Mouse (Mus musculus) spleen, adult 18-20 months (tissue): Measurements from ENCODE around the gene Net1.
A peak's percentile ranks its signal among the peaks of the same experiment; 100 is the strongest.
"Not testable (repeated sequence)": the region's sequence is repeated elsewhere in the genome, so short reads cannot be mapped to it uniquely, and the experiment has no call there.

Source experiments
- DNase-seq, 2 experiments: peaks; one replicate each; pipeline ENCODE4 v3.0.0; 2022; ENCODE audit warnings: mixed read lengths in 2 of 2

Net1 gene

DNA sequence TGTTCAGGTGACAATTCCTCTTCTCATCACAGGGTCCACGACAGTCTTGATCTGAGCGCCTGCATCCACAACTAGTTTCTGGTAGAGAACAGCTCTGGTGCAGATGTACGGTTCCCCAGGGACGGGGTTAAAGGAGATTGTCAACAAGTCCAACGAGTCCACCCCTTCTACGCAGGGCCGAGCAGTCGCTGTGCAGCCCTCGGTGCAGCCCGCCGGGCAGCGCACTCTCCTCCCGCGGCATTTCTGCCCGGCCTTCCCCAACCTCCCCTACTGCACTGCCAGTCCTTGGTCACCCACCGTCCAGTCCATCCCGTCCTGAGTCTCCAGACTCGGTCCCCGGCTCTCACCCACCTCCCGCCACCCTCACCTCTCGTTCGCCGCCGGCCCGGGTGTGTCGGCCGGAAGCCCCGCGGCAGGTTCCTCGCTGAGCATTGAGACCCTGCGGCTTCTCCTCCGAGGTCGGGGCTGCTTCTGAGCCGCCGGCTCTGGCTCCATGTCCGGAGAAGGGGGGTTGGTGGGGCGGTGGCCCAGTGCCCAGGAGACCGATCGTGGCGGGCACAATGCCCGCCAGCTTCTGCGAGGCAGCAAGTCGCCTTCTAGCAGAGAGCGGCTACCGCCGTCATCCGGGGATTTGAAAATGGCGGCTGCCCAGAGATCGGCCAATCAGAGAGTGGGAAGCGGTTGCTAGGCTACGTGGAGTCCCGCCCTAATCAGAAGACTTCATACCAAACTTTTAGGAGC lies at the start of gene Net1, which contains the start of gene Tubal3:
TSS of gene Net1 (minus strand) at position 650 of the 741 bp plus-strand sequence.
TSS of gene Tubal3 (plus strand) at position 704 of the 741 bp plus-strand sequence.
- peak; percentile 73 to 84 for DNase-seq

- DNase-seq: no peak
These were observed 33.3 kb upstream of the Net1 start for GRCm38 (mm10) chr13:3951198-3951914.

GRCm38 (mm10) chr13:3949477-3949876 lies 31.5 kb upstream of the Net1 start:
- no peak for DNase-seq

GRCm38 (mm10) chr13:3947267-3947666 lies 29.2 kb upstream of the Net1 start:
- no peak for DNase-seq

GRCm38 (mm10) chr13:3945249-3945648 lies 27.2 kb upstream of the Net1 start, which contains the start of gene Ucn3:
TSS of gene Ucn3 (minus strand) at chr13:3945349.
- no peak for DNase-seq

DNA sequence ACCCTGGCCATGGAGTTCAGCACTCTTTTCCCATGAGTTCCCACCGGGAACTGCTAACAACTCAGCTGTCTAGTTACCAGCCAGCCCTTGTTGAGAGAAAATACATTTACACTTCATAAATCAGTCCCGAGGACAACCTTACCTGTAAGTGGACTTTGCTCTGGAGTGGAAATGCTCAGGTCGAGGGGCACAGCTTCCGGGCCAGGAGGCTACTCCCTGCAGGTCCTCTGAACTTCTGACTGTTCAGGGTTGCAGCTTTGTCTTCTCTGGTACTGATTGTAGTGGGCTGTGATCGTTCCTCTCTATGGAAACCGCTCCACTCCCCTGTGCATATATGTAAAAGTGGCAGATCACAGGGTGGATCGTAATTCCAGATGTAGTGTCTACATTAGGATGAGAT lies 26.7 kb upstream of the Net1 start:
- DNase-seq: no peak

- DNase-seq: no peak
These were observed 8.0 kb upstream of the Net1 start for GRCm38 (mm10) chr13:3926046-3926445.

DNA sequence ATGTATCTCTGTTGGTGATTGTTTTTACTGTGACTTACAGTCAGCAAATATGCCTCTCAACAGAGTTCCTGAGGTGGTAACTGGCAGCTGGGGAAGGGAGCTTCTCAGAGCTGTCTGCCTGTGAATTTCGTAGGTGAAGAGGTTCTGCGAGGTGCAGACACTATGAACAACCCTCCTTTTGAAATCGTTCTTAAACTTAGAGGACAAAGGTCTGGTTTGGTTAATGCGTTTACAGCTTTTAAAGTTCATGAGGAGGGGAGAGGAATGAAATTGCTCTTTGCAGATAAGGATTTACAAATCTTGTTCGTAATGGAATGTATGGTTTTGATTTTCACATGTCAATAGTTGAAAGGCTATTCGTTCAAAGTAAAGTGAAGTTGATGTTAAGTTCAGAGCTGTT lies 7.6 kb upstream of the Net1 start:
- no peak for DNase-seq

DNA sequence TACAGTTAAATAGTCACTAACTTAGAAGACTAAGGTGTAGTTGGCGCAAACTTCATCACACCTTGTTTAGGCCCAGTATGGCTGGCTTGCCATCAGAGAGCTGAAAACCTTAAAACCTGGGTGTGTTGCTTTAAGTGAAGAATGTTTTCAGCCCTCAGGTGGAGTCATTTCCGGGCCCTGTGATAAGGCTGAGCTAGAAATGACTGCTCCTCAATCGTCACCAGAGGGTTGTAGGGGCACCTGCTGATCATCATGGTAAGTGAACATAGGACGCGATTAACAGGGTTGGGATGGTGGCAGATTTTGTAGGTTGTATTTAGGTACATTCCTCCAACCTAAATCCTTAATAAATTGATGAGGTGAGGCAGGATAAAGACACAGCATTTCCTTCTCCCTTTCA lies 6.5 kb upstream of the Net1 start:
- DNase-seq: no peak

- no peak for DNase-seq
These were observed 4.5 kb downstream of the Net1 start for GRCm38 (mm10) chr13:3913504-3913903.

GRCm38 (mm10) chr13:3910356-3910755 lies 7.7 kb downstream of the Net1 start:
- DNase-seq: no peak

- no peak for DNase-seq
These were observed 9.8 kb downstream of the Net1 start for GRCm38 (mm10) chr13:3908262-3908661.

GRCm38 (mm10) chr13:3907151-3907696 lies 10.8 kb downstream of the Net1 start:
- no peak for DNase-seq

GRCm38 (mm10) chr13:3899301-3899700 lies 18.7 kb downstream of the Net1 start:
- DNase-seq: no peak

DNA sequence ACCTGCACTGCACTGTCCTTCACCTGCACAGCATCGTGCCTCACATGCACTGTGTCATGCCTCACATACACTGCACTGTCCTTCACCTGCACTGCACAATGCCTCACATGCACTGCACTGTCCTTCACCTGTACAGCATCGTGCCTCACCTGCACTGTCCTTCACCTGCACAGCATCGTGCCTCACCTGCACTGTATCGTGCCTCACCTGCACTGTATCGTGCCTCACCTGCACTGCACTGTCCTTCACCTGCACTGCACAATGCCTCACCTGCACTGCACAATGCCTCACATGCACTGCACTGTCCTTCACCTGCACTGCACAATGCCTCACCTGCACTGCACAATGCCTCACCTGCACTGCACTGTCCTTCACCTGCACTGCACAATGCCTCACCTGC lies 19.8 kb downstream of the Net1 start:
- not testable (repeated sequence) for DNase-seq

GRCm38 (mm10) chr13:3896913-3897312 lies 21.1 kb downstream of the Net1 start:
- DNase-seq: peak; percentile 16 to 67

- DNase-seq: no peak
These were observed 22.0 kb downstream of the Net1 start for GRCm38 (mm10) chr13:3896032-3896431.

DNA sequence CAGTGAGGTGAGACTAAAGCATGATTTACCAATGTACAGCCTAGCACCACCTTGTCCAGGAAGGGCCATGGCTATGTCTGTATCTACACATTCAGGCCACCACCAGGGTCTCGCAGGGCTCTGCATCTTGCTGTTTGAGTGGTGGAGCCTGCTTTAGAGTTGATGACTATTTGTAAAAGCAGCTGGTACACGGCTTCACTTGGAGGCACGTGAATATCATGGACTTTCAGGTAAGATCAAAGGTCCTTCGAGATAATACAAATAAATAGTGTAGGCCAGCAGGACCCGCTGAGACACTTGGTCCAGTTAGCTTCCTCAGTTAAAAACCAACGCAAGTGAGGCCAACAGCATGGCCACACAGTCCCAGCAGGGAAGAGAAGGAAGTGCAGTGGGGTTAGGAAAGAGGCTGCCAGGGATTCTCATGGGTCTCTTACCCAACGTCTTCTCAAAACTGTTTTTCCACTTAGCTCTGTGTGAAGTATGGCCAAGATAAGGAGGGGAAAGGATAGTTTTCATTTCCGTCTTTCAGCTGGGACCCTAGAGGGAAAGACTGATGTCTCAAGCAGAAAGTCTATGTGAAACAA lies 22.5 kb downstream of the Net1 start:
- DNase-seq: no peak

GRCm38 (mm10) chr13:3894549-3894948 lies 23.5 kb downstream of the Net1 start:
- DNase-seq: no peak

DNA sequence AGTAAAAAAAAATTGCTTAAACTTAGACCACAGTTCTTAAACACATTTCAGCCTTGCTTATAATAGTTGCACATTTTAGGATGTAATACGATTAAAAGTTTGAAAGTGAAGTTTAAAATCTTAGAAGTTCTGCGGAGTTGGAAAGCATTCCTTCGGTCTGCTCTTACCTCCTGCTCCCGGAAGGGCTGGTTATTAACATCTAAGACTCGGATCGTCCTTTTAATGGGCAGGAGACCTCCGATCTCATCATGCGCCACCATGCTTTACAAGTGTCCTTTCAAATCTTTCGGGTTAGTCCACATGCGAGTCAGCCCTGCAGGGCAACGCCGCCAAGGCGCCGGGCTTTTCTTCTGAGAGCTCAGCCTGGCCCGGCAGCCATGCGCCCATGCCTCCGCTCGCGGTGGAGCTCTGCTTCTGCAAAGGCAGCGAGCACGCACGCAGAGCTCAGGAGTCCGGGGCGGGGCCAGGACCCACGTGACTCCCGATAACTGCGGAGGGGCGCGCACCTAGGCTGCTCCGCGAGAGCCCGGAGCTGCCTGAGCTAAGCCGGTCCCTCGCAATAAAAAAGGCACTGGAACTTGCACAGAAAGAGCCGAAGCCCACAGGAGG lies 24.8 kb downstream of the Net1 start:
- DNase-seq: peak; percentile 83 to 93

DNA sequence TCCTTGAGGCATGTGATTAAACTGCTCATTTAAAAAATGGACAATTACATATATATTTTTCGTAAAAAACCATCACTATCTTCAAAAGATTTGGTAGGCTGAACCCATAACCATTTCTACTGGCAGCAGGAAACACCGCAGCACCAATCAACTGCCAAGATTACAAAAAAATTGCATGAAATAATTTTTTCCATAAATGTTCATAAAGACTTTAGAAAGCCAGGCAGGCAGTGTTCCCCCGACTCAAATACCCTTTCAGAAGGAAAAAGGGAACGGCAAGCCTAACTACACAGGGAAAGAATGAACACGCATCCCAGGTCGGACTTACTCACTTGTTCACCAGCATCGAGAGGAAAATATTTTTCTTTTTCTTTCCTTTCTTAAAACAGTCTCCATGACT lies 25.4 kb downstream of the Net1 start:
- no peak for DNase-seq

DNA sequence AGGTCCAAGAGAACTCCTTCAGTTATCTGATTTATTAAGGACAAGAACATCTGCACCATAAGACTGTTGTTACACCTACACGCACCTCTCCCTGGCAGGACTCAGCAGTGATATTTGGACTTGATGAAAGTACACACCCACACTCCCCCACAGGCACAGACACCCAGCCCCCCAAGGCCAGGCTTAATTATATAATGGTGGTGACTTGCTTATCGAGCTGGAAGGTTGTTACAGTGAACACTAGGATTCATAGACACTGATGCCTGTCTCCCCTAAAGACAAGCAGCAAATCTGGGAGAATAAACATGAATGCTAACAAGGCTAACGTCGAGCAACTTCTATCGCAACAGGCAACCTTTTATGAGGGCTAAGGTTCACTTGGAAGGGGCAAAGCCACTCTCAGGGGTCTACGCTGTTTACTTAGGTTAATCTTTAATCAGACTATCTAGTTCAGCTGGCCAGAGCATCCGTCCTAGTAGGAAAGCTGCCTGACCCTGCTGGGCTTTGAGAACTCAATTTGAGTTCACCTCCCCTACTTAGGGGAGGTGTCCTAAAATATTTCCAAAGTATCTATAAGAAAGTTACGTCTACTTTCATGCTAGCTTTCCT lies 26.4 kb downstream of the Net1 start:
- no peak for DNase-seq

GRCm38 (mm10) chr13:3890061-3890460 lies 28.0 kb downstream of the Net1 start:
- DNase-seq: no peak
